Mouse (Mus musculus): ENCODE measurements around the gene Sox13. TPM values are rescaled to one million over a fixed set of nuclear protein-coding genes. Genes with fewer than 3 reads are reported as not detected.

Gene Sox13
- polyA plus RNA-seq (2016; fragmentation: Nextera tagmentation; extraction: Ambion mirVana): 3.4 and 3.7 TPM in 2 replicates

DNA sequence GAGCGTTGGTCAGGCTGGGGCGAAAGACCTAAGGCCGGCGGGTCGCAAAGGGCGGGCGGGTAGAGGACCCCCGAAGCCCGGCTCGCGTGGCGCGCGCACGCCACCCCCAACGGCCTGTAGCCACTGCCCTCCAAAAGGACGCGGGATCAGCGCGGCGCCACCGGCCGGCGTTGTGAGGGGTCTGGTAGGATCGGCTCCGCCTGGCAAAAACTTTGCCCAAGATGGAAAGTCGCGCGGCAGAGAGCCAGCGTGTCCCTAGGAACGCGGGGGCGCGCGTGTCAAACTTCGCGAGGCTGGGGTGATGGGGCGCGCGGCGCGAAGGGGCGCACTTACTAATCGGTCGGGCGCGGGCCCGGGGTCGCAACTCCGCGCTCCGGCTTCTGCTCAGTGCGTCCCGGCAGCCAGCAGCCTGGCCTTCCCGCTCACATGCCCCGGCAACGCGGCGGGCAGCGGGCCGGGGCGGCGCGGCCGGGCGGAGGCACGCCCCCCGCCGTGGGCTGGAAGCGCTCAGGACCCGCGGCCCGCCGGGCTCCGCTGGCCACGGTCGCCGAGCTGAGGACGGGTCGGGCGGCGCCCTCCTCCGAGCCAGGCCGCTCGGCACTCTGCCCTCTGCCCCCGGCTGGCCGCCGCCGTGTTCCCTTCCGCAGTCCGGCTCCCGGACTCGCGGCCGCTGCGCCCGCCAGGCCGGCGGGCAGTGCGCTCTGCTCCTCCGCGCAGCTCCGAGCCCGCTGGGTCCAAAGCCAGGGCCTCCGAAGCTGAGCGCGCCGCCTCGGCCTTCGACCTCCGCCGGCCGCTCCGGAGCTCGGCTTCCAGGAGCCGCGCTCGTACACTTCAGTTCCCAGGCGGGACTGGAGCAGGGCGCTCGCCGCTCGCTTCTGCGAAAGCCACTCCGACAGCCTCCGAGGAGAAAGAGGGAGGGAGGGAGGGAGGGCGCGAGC lies at the start of gene Sox13:
Sox13 (minus strand) TSS at position 835 of the 938 bp plus-strand sequence.
- Histone ChIP-seq H3K36me3 (no peaks in the 10 kb centered on the region), H3K9me3 (replicated peaks) (no peaks in the 10 kb centered on the region), H3K4me3 (peak within 1 kb of the TSS; percentile 60), H3K4me2 (peak within 1 kb of the TSS; percentile 76), H3K4me1 (0 out of 2 replicates have a peak, but pooled peaks cover 18% of the 10 kb centered on the region), H3K9ac (peak within 1 kb of the TSS; percentile 63), H3K27ac (peak within 1 kb of the TSS; percentile 72), H3K27me3 (replicated peaks) (peaks cover 75% of the 10 kb centered on the region)
- peak; percentile 54 for ATAC-seq
- WGBS (ENCODE audit: insufficient replicate concordance): under 1% methylated on average over 121 of the region's 128 CpGs

DNA sequence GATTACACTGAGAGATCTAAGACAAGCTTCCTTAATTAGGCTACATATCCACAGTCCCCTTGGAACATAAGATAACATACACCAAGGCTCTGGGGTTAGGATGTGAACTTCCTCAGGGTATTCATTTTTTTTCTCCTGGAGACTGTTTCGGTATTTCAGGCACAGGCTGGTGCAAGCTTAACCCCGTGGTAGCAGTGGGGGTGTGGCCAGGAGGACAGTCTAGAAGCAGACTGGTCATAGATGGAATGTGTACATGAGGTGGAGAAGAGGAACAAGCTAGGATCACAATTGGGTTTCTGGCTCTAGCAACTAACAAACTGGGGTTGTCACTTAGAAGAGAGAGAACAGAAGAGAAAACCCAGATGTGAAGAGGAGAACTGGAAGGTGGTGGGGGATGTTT lies 47.4 kb upstream of the Sox13 start:
- H3K4me2 ChIP-seq: no peak overlapping the region
- H3K4me3 ChIP-seq: no peak overlapping the region
- H3K9ac ChIP-seq: no peak overlapping the region
- H3K36me3 ChIP-seq: no peaks in the 10 kb centered on the region
- no peak for ATAC-seq
- H3K27ac ChIP-seq: no peak overlapping the region
- 30% methylated on average over 2 of the region's 2 CpGs for WGBS (ENCODE audit: insufficient replicate concordance)
- H3K4me1 ChIP-seq: no peaks in the 10 kb centered on the region
- no peaks in the 10 kb centered on the region for H3K9me3 ChIP-seq (replicated peaks)
- no peaks in the 10 kb centered on the region for H3K27me3 ChIP-seq (replicated peaks)

DNA sequence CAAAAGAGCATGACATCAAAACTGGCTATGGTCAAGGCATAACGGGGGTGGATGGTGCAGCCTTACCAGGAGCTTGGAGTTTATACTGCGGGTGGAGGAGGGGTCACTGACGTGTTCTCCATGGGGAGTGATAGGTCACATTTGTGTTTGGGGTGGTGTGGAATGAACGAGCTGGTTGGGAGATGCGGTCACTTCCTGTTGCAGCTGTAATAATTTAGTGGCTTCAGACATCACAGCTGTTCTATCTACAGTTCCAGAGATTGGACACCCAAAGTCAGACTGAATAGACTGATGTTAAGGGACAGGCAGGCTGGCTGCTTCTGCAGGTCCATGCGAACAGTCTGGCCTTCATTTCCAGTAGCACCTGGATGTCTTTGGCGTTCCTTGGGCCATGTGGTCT lies 46.9 kb upstream of the Sox13 start:
- Histone ChIP-seq H3K4me1 (no peaks in the 10 kb centered on the region), H3K4me2 (no peak overlapping the region), H3K27me3 (replicated peaks) (no peaks in the 10 kb centered on the region), H3K9me3 (replicated peaks) (no peaks in the 10 kb centered on the region), H3K27ac (no peak overlapping the region), H3K36me3 (no peaks in the 10 kb centered on the region), H3K9ac (no peak overlapping the region), H3K4me3 (no peak overlapping the region)
- 60% methylated on average over 7 of the region's 7 CpGs for WGBS (ENCODE audit: insufficient replicate concordance)
- no peak for ATAC-seq

DNA sequence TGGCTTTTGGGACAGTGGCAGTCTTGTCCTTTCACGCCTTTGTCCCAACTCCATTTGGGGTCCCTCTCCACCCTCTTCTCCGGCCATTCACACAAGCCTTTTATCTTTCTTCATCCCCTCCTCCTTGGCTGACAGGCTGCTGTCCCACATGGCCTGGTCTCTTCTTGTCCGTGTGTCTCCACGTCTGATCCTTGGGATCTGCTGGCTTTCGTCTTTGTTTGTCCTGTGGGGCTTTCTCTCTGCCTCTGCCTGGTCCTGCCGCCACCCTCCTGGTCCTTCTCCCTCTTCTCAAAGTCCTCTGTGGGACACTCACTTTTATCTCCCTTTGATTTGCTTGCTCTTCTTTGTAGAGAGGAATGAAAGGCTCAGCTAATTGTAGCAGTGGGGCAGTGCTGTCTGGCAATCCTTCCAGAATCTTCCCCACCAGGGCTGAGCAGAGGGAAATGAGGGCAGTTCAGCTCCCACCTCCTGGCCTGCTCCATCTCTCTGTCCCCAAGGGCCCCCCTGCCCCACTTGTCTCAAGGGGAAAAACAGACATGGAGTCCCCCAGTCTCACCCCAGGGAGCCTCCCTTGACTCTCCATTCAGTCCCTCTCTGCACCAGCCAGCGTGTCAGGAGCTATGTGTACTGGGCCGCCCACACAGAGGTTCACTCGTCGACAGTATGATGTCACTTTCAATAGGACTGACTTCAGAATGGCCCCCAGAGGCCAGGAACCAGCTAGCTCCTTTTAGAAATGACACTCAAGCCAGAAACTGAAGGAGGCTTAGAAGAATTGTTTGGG lies 46.3 kb upstream of the Sox13 start:
- no peak overlapping the region for H3K27ac ChIP-seq
- H3K9me3 ChIP-seq (replicated peaks): no peaks in the 10 kb centered on the region

GRCm38 (mm10) chr1:133469213-133469612 lies 45.0 kb upstream of the Sox13 start:
- no peak overlapping the region for H3K4me2 ChIP-seq
- H3K36me3 ChIP-seq: no peaks in the 10 kb centered on the region
- H3K4me3 ChIP-seq: no peak overlapping the region
- H3K4me1 ChIP-seq: no peaks in the 10 kb centered on the region
- H3K27ac ChIP-seq: no peak overlapping the region
- WGBS (ENCODE audit: insufficient replicate concordance): 72% methylated on average over 4 of the region's 4 CpGs
- H3K27me3 ChIP-seq (replicated peaks): no peaks in the 10 kb centered on the region
- ATAC-seq: no peak
- no peaks in the 10 kb centered on the region for H3K9me3 ChIP-seq (replicated peaks)
- no peak overlapping the region for H3K9ac ChIP-seq

More for the DNA sequence above, 46.3 kb upstream of the Sox13 start:
- Histone ChIP-seq H3K27me3 (replicated peaks) (no peaks in the 10 kb centered on the region), H3K9ac (no peak overlapping the region), H3K4me3 (no peak overlapping the region), H3K36me3 (no peaks in the 10 kb centered on the region), H3K4me1 (no peaks in the 10 kb centered on the region), H3K4me2 (no peak overlapping the region)
- no peak for ATAC-seq
- 53% methylated on average over 10 of the region's 10 CpGs for whole genome bisulfite sequencing (ENCODE audit: insufficient replicate concordance)

DNA sequence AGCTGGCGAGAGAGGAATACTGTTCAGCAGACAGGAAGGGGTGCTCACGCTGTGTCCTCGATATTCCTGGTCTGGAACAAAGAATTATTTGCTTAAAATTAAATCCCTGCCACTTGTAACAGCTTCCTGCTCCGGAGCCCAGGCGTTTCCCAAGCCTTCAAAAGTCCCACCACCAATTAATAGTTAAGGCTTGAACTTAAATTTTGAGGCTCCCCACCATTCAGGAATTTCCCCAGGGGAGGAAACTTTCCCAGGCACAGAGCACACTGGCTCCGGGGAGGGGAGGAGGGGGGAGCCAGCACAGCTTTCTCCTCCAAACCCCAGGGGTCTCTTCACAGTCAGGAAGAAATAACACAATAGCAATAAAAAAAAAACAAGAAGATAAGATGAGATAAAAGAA lies 44.6 kb upstream of the Sox13 start:
- H3K9me3 ChIP-seq (replicated peaks): no peaks in the 10 kb centered on the region
- no peak overlapping the region for H3K4me2 ChIP-seq
- 52% methylated on average over 6 of the region's 6 CpGs for WGBS (ENCODE audit: insufficient replicate concordance)
- no peaks in the 10 kb centered on the region for H3K36me3 ChIP-seq
- H3K4me1 ChIP-seq: no peaks in the 10 kb centered on the region
- no peak overlapping the region for H3K27ac ChIP-seq
- H3K27me3 ChIP-seq (replicated peaks): no peaks in the 10 kb centered on the region
- ATAC-seq: no peak
- no peak overlapping the region for H3K9ac ChIP-seq
- H3K4me3 ChIP-seq: no peak overlapping the region

GRCm38 (mm10) chr1:133467905-133468304 lies 43.7 kb upstream of the Sox13 start:
- no peak for ATAC-seq

DNA sequence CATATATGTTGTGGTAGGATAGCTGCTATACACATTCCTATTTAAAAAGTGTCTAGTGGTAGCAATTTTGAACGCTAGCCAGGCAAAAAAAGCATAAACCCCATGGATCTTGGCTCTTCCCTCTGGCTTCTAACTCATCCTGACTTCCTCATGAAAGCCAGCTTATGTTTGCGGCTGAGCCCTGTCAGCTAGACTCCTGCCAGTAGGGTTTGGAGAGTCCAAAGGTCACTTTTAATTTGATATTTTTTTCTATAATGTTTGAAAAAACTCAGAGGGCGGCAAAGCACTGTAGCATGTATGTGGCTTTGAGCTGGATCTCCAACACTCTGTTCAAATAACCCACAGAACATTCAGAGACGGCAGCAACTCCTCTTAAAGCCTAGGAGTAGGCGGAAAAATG lies 39.0 kb upstream of the Sox13 start:
- Histone ChIP-seq H3K4me3 (no peak overlapping the region), H3K9ac (no peak overlapping the region), H3K27ac (no peak overlapping the region), H3K4me2 (no peak overlapping the region), H3K36me3 (no peaks in the 10 kb centered on the region), H3K4me1 (no peaks in the 10 kb centered on the region), H3K9me3 (replicated peaks) (no peaks in the 10 kb centered on the region), H3K27me3 (replicated peaks) (no peaks in the 10 kb centered on the region)
- ATAC-seq: no peak
- 68% methylated on average over 5 of the region's 5 CpGs for WGBS (ENCODE audit: insufficient replicate concordance)

More at GRCm38 (mm10) chr1:133467905-133468304, 43.7 kb upstream of the Sox13 start:
- H3K4me3 ChIP-seq: no peak overlapping the region
- H3K36me3 ChIP-seq: no peaks in the 10 kb centered on the region
- H3K9ac ChIP-seq: no peak overlapping the region
- no peak overlapping the region for H3K4me2 ChIP-seq
- no peaks in the 10 kb centered on the region for H3K4me1 ChIP-seq
- no peaks in the 10 kb centered on the region for H3K27me3 ChIP-seq (replicated peaks)
- H3K27ac ChIP-seq: no peak overlapping the region
- no peaks in the 10 kb centered on the region for H3K9me3 ChIP-seq (replicated peaks)
- 70% methylated on average over 8 of the region's 8 CpGs for WGBS (ENCODE audit: insufficient replicate concordance)

DNA sequence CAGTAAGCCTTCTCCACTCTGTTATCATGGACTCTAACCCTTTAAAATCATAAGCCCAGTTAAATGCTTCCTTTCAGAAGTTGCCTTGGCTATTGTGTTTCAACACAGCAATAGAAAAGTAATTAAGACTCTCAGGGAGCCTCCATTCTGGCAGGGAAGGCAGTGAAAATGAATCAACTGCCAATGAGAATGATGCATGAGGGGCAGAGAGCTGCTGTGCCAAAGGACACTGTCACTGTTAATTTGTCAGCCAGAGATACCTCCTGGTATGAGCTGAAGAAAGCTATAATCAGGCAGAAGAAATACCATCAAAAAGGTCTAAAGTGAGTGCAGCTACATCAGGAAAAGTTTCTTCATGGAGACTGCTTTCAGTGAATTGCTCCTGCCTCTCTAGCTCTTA lies 36.8 kb upstream of the Sox13 start:
- no peak overlapping the region for H3K27ac ChIP-seq
- H3K36me3 ChIP-seq: no peaks in the 10 kb centered on the region
- no peak overlapping the region for H3K4me2 ChIP-seq
- no peaks in the 10 kb centered on the region for H3K27me3 ChIP-seq (replicated peaks)
- no peaks in the 10 kb centered on the region for H3K9me3 ChIP-seq (replicated peaks)
- H3K4me3 ChIP-seq: no peak overlapping the region
- no peak overlapping the region for H3K9ac ChIP-seq
- no peaks in the 10 kb centered on the region for H3K4me1 ChIP-seq
- no peak for ATAC-seq

- Histone ChIP-seq H3K36me3 (no peaks in the 10 kb centered on the region), H3K27ac (no peak overlapping the region), H3K9ac (no peak overlapping the region), H3K27me3 (replicated peaks) (no peaks in the 10 kb centered on the region), H3K4me1 (peaks cover 15% of the 10 kb centered on the region), H3K4me2 (no peak overlapping the region), H3K9me3 (replicated peaks) (no peaks in the 10 kb centered on the region), H3K4me3 (no peak overlapping the region)
- no peak for ATAC-seq
- WGBS (ENCODE audit: insufficient replicate concordance): 27% methylated on average over 2 of the region's 2 CpGs
These were observed 31.9 kb upstream of the Sox13 start for GRCm38 (mm10) chr1:133456097-133456496.

GRCm38 (mm10) chr1:133452564-133453165 lies 28.5 kb upstream of the Sox13 start:
- no peaks in the 10 kb centered on the region for H3K9me3 ChIP-seq (replicated peaks)
- peaks cover 26% of the 10 kb centered on the region for H3K4me1 ChIP-seq
- H3K27me3 ChIP-seq (replicated peaks): no peaks in the 10 kb centered on the region
- 0 out of 2 replicates have a peak overlapping the region, but pooled peaks have one; percentile 14 for H3K4me2 ChIP-seq
- WGBS (ENCODE audit: insufficient replicate concordance): 57% methylated on average over 10 of the region's 10 CpGs
- H3K9ac ChIP-seq: no peak overlapping the region
- no peak overlapping the region for H3K4me3 ChIP-seq
- peak overlapping the region; percentile 66 for H3K27ac ChIP-seq
- H3K36me3 ChIP-seq: no peaks in the 10 kb centered on the region
- ATAC-seq: peak; percentile 37

All from liver, embryonic 12.5 days (tissue).